Mouse (Mus musculus): Measurements from ENCODE around the gene Tsga10. TPM values are rescaled to one million over a fixed set of nuclear protein-coding genes. Genes with fewer than 3 reads are reported as not detected.

The Tsga10 gene
- polyA plus RNA-seq (2012; ENCODE audit: insufficient read depth, low replicate concordance) = 0.35 TPM in 1 of 2 replicates, not detected in the other

GRCm38 (mm10) chr1:37866286-37866685 is at the start of gene Tsga10:
Tsga10 (minus strand) TSS chr1:37866429.
- H3K4me3 ChIP-seq (replicated peaks) = peak within 1 kb of the TSS; percentile 92
- peaks cover 56% of the 10 kb centered on the region for H3K4me1 ChIP-seq
- no peaks in the 10 kb centered on the region for H3K36me3 ChIP-seq (replicated peaks; ENCODE audit: low read length)
- TF ChIP-seq GATA1 (IDR thresholded peaks at IDR 0.05; ENCODE audit: borderline replicate concordance, low read length) = no peak
- TF ChIP-seq FLI1 (IDR thresholded peaks at IDR 0.05; ENCODE audit: low read length) = no peak
- H3K9me3 ChIP-seq = no peaks in the 10 kb centered on the region
- no peaks in the 10 kb centered on the region for H3K27me3 ChIP-seq (replicated peaks)

GRCm38 (mm10) chr1:37912751-37913150 is 46.5 kb upstream of the Tsga10 start:
- peaks cover 5% of the 10 kb centered on the region; the same call in 1 of the 2 replicates for H3K4me1 ChIP-seq
- H3K9me3 ChIP-seq = no peaks in the 10 kb centered on the region
- peaks cover 28% of the 10 kb centered on the region for H3K27me3 ChIP-seq (replicated peaks)
- no peak overlapping the region for H3K4me3 ChIP-seq (replicated peaks)
- TF ChIP-seq GATA1 (IDR thresholded peaks at IDR 0.05; ENCODE audit: borderline replicate concordance, low read length) (no peak), FLI1 (IDR thresholded peaks at IDR 0.05; ENCODE audit: low read length) (no peak)
- no peaks in the 10 kb centered on the region for H3K36me3 ChIP-seq (replicated peaks; ENCODE audit: low read length)

GRCm38 (mm10) chr1:37903178-37903577 is 36.9 kb upstream of the Tsga10 start:
- H3K4me3 ChIP-seq (replicated peaks) = no peak overlapping the region
- H3K9me3 ChIP-seq = no peaks in the 10 kb centered on the region
- H3K4me1 ChIP-seq = peaks cover 23% of the 10 kb centered on the region
- H3K27me3 ChIP-seq (replicated peaks) = no peaks in the 10 kb centered on the region
- TF ChIP-seq GATA1 (IDR thresholded peaks at IDR 0.05; ENCODE audit: borderline replicate concordance, low read length) (no peak), FLI1 (IDR thresholded peaks at IDR 0.05; ENCODE audit: low read length) (no peak)
- peaks cover 25% of the 10 kb centered on the region for H3K36me3 ChIP-seq (replicated peaks; ENCODE audit: low read length)

- Histone ChIP-seq H3K36me3 (replicated peaks; ENCODE audit: low read length) (peaks cover 52% of the 10 kb centered on the region), H3K4me3 (replicated peaks) (no peak overlapping the region), H3K9me3 (no peaks in the 10 kb centered on the region), H3K4me1 (peaks cover 15% of the 10 kb centered on the region), H3K27me3 (replicated peaks) (no peaks in the 10 kb centered on the region)
- TF ChIP-seq GATA1 (IDR thresholded peaks at IDR 0.05; ENCODE audit: borderline replicate concordance, low read length) = no peak
- no peak for TF ChIP-seq FLI1 (IDR thresholded peaks at IDR 0.05; ENCODE audit: low read length)
Measured at GRCm38 (mm10) chr1:37900288-37900687, 34.1 kb upstream of the Tsga10 start.

GRCm38 (mm10) chr1:37899816-37900215 is 33.6 kb upstream of the Tsga10 start:
- H3K36me3 ChIP-seq (replicated peaks; ENCODE audit: low read length) = peaks cover 56% of the 10 kb centered on the region
- H3K27me3 ChIP-seq (replicated peaks) = no peaks in the 10 kb centered on the region
- TF ChIP-seq GATA1 (IDR thresholded peaks at IDR 0.05; ENCODE audit: borderline replicate concordance, low read length) (no peak), FLI1 (IDR thresholded peaks at IDR 0.05; ENCODE audit: low read length) (no peak)
- H3K4me1 ChIP-seq = peaks cover 11% of the 10 kb centered on the region
- H3K9me3 ChIP-seq = no peaks in the 10 kb centered on the region
- no peak overlapping the region for H3K4me3 ChIP-seq (replicated peaks)

GRCm38 (mm10) chr1:37894606-37895005 is 28.4 kb upstream of the Tsga10 start:
- Histone ChIP-seq H3K4me1 (peaks cover 24% of the 10 kb centered on the region), H3K27me3 (replicated peaks) (no peaks in the 10 kb centered on the region), H3K36me3 (replicated peaks; ENCODE audit: low read length) (peaks cover 65% of the 10 kb centered on the region), H3K4me3 (replicated peaks) (no peak overlapping the region), H3K9me3 (no peaks in the 10 kb centered on the region)
- no peak for TF ChIP-seq GATA1 (IDR thresholded peaks at IDR 0.05; ENCODE audit: borderline replicate concordance, low read length)
- TF ChIP-seq FLI1 (IDR thresholded peaks at IDR 0.05; ENCODE audit: low read length) = no peak

- H3K36me3 ChIP-seq (replicated peaks; ENCODE audit: low read length) = peaks cover 45% of the 10 kb centered on the region
- no peak for TF ChIP-seq FLI1 (IDR thresholded peaks at IDR 0.05; ENCODE audit: low read length)
- no peak for TF ChIP-seq GATA1 (IDR thresholded peaks at IDR 0.05; ENCODE audit: borderline replicate concordance, low read length)
- H3K9me3 ChIP-seq = no peaks in the 10 kb centered on the region
- peak overlapping the region; percentile 99 for H3K4me3 ChIP-seq (replicated peaks)
- peaks cover 53% of the 10 kb centered on the region for H3K4me1 ChIP-seq
- no peaks in the 10 kb centered on the region for H3K27me3 ChIP-seq (replicated peaks)
Measured at GRCm38 (mm10) chr1:37891400-37891799, 25.2 kb upstream of the Tsga10 start.

GRCm38 (mm10) chr1:37890025-37890652 is 23.9 kb upstream of the Tsga10 start, which contains the start of the genes Mitd1 and Mrpl30:
Mitd1 (minus strand) TSS chr1:37890411.
Mrpl30 (plus strand) TSS chr1:37890477.
- Histone ChIP-seq H3K36me3 (replicated peaks; ENCODE audit: low read length) (peaks cover 42% of the 10 kb centered on the region), H3K27me3 (replicated peaks) (no peaks in the 10 kb centered on the region), H3K9me3 (no peaks in the 10 kb centered on the region), H3K4me1 (peaks cover 53% of the 10 kb centered on the region), H3K4me3 (replicated peaks) (peak within 1 kb of the TSS; percentile 99)
- TF ChIP-seq GATA1 (IDR thresholded peaks at IDR 0.05; ENCODE audit: borderline replicate concordance, low read length) = no peak
- no peak; the same call in 1 of the 2 replicates for TF ChIP-seq FLI1 (IDR thresholded peaks at IDR 0.05; ENCODE audit: low read length)

- no peaks in the 10 kb centered on the region for H3K9me3 ChIP-seq
- TF ChIP-seq FLI1 (IDR thresholded peaks at IDR 0.05; ENCODE audit: low read length) (no peak), GATA1 (IDR thresholded peaks at IDR 0.05; ENCODE audit: borderline replicate concordance, low read length) (no peak)
- peak overlapping the region; percentile 99 for H3K4me3 ChIP-seq (replicated peaks)
- H3K27me3 ChIP-seq (replicated peaks) = no peaks in the 10 kb centered on the region
- H3K36me3 ChIP-seq (replicated peaks; ENCODE audit: low read length) = peaks cover 42% of the 10 kb centered on the region
- peaks cover 53% of the 10 kb centered on the region for H3K4me1 ChIP-seq
Measured at GRCm38 (mm10) chr1:37889206-37889605, 23.0 kb upstream of the Tsga10 start.

- Histone ChIP-seq H3K4me1 (peaks cover 27% of the 10 kb centered on the region), H3K36me3 (replicated peaks; ENCODE audit: low read length) (peaks cover 73% of the 10 kb centered on the region), H3K4me3 (replicated peaks) (no peak overlapping the region), H3K9me3 (no peaks in the 10 kb centered on the region), H3K27me3 (replicated peaks) (no peaks in the 10 kb centered on the region)
- TF ChIP-seq FLI1 (IDR thresholded peaks at IDR 0.05; ENCODE audit: low read length) (no peak), GATA1 (IDR thresholded peaks at IDR 0.05; ENCODE audit: borderline replicate concordance, low read length) (no peak)
Measured at GRCm38 (mm10) chr1:37884451-37884850, 18.2 kb upstream of the Tsga10 start.

All from megakaryocyte, embryonic 14.5 days (primary cell).